Mouse (Mus musculus): Measurements from ENCODE around the gene Chchd1.
"Not testable (repeated sequence)": the region's sequence is repeated elsewhere in the genome, so short reads cannot be mapped to it uniquely, and the experiment has no call there.

Chchd1 gene

GRCm38 (mm10) chr14:20702096-20702740 is 588 bp upstream of the Chchd1 start:
- TF ChIP-seq NANOG (IDR thresholded peaks at IDR 0.05; ENCODE audit: borderline replicate concordance, low read length) (no peak), CTCF (conservative IDR thresholded peaks at IDR 0.05; ENCODE audit: low read length) (no peak), POU5F1 (IDR thresholded peaks at IDR 0.05; ENCODE audit: borderline replicate concordance, low read length) (no peak)
- H3K36me3 ChIP-seq (ENCODE audit: insufficient read depth, low read length) = peaks cover 55% of the 10 kb centered on the region
- peak overlapping the region; percentile 94 for H3K4me3 ChIP-seq (replicated peaks; ENCODE audit: low read length)
- peaks cover 4% of the 10 kb centered on the region; the same call in 1 of the 2 replicates for H3K27me3 ChIP-seq (ENCODE audit: insufficient read depth, low read length)
- H3K9me3 ChIP-seq (ENCODE audit: low read length) = no peaks in the 10 kb centered on the region
- H3K4me1 ChIP-seq (replicated peaks; ENCODE audit: low read depth, low read length) = peaks cover 49% of the 10 kb centered on the region

- Histone ChIP-seq H3K4me1 (replicated peaks; ENCODE audit: low read depth, low read length) (peaks cover 44% of the 10 kb centered on the region), H3K27me3 (ENCODE audit: insufficient read depth, low read length) (peaks cover 14% of the 10 kb centered on the region), H3K4me3 (replicated peaks; ENCODE audit: low read length) (peak overlapping the region; percentile 94), H3K36me3 (ENCODE audit: insufficient read depth, low read length) (peaks cover 45% of the 10 kb centered on the region)
- H3K9me3 ChIP-seq (ENCODE audit: low read length) = not testable (repeated sequence)
These were observed 655 bp downstream of the Chchd1 start for GRCm38 (mm10) chr14:20703461-20703860.

GRCm38 (mm10) chr14:20707201-20708190 is 4.7 kb downstream of the Chchd1 start, which contains the start of gene Zswim8:
Gene Zswim8 (plus strand): TSS chr14:20707552.
- Histone ChIP-seq H3K4me3 (replicated peaks; ENCODE audit: low read length) (peak within 1 kb of the TSS; percentile 87), H3K36me3 (ENCODE audit: insufficient read depth, low read length) (peaks cover 39% of the 10 kb centered on the region), H3K9me3 (ENCODE audit: low read length) (no peaks in the 10 kb centered on the region), H3K4me1 (replicated peaks; ENCODE audit: low read depth, low read length) (peaks cover 22% of the 10 kb centered on the region), H3K27me3 (ENCODE audit: insufficient read depth, low read length) (peaks cover 33% of the 10 kb centered on the region)
- no peak for TF ChIP-seq CTCF (conservative IDR thresholded peaks at IDR 0.05; ENCODE audit: low read length)
- no peak for TF ChIP-seq POU5F1 (IDR thresholded peaks at IDR 0.05; ENCODE audit: borderline replicate concordance, low read length)
- TF ChIP-seq NANOG (IDR thresholded peaks at IDR 0.05; ENCODE audit: borderline replicate concordance, low read length) = no peak

GRCm38 (mm10) chr14:20708239-20708638 is 5.4 kb downstream of the Chchd1 start:
- peaks cover 22% of the 10 kb centered on the region for H3K4me1 ChIP-seq (replicated peaks; ENCODE audit: low read depth, low read length)
- peak overlapping the region; percentile 87 for H3K4me3 ChIP-seq (replicated peaks; ENCODE audit: low read length)
- H3K27me3 ChIP-seq (ENCODE audit: insufficient read depth, low read length) = peaks cover 33% of the 10 kb centered on the region
- peaks cover 45% of the 10 kb centered on the region for H3K36me3 ChIP-seq (ENCODE audit: insufficient read depth, low read length)
- H3K9me3 ChIP-seq (ENCODE audit: low read length) = no peaks in the 10 kb centered on the region
- TF ChIP-seq POU5F1 (IDR thresholded peaks at IDR 0.05; ENCODE audit: borderline replicate concordance, low read length) (no peak), NANOG (IDR thresholded peaks at IDR 0.05; ENCODE audit: borderline replicate concordance, low read length) (no peak), CTCF (conservative IDR thresholded peaks at IDR 0.05; ENCODE audit: low read length) (no peak)

GRCm38 (mm10) chr14:20713832-20714231 is 11.0 kb downstream of the Chchd1 start:
- Histone ChIP-seq H3K36me3 (ENCODE audit: insufficient read depth, low read length) (peaks cover 59% of the 10 kb centered on the region), H3K4me1 (replicated peaks; ENCODE audit: low read depth, low read length) (peaks cover 17% of the 10 kb centered on the region), H3K27me3 (ENCODE audit: insufficient read depth, low read length) (peaks cover 17% of the 10 kb centered on the region), H3K4me3 (replicated peaks; ENCODE audit: low read length) (peak overlapping the region; percentile 69), H3K9me3 (ENCODE audit: low read length) (no peaks in the 10 kb centered on the region)
- no peak for TF ChIP-seq CTCF (conservative IDR thresholded peaks at IDR 0.05; ENCODE audit: low read length)
- TF ChIP-seq POU5F1 (IDR thresholded peaks at IDR 0.05; ENCODE audit: borderline replicate concordance, low read length) = no peak
- TF ChIP-seq NANOG (IDR thresholded peaks at IDR 0.05; ENCODE audit: borderline replicate concordance, low read length) = no peak

GRCm38 (mm10) chr14:20718443-20718842 is 15.6 kb downstream of the Chchd1 start:
- Histone ChIP-seq H3K27me3 (ENCODE audit: insufficient read depth, low read length) (peaks cover 2% of the 10 kb centered on the region), H3K9me3 (ENCODE audit: low read length) (no peaks in the 10 kb centered on the region), H3K4me1 (replicated peaks; ENCODE audit: low read depth, low read length) (peaks cover 15% of the 10 kb centered on the region), H3K4me3 (replicated peaks; ENCODE audit: low read length) (no peak overlapping the region), H3K36me3 (ENCODE audit: insufficient read depth, low read length) (peaks cover 64% of the 10 kb centered on the region)
- no peak for TF ChIP-seq POU5F1 (IDR thresholded peaks at IDR 0.05; ENCODE audit: borderline replicate concordance, low read length)

GRCm38 (mm10) chr14:20719767-20720166 is 17.0 kb downstream of the Chchd1 start:
- peaks cover 72% of the 10 kb centered on the region for H3K36me3 ChIP-seq (ENCODE audit: insufficient read depth, low read length)
- TF ChIP-seq NANOG (IDR thresholded peaks at IDR 0.05; ENCODE audit: borderline replicate concordance, low read length) (no peak), CTCF (conservative IDR thresholded peaks at IDR 0.05; ENCODE audit: low read length) (no peak), POU5F1 (IDR thresholded peaks at IDR 0.05; ENCODE audit: borderline replicate concordance, low read length) (no peak)

GRCm38 (mm10) chr14:20721371-20721770 is 18.6 kb downstream of the Chchd1 start:
- Histone ChIP-seq H3K4me1 (replicated peaks; ENCODE audit: low read depth, low read length) (no peaks in the 10 kb centered on the region), H3K36me3 (ENCODE audit: insufficient read depth, low read length) (peaks cover 76% of the 10 kb centered on the region), H3K4me3 (replicated peaks; ENCODE audit: low read length) (no peak overlapping the region), H3K9me3 (ENCODE audit: low read length) (no peaks in the 10 kb centered on the region), H3K27me3 (ENCODE audit: insufficient read depth, low read length) (no peaks in the 10 kb centered on the region)
- no peak for TF ChIP-seq NANOG (IDR thresholded peaks at IDR 0.05; ENCODE audit: borderline replicate concordance, low read length)
- TF ChIP-seq POU5F1 (IDR thresholded peaks at IDR 0.05; ENCODE audit: borderline replicate concordance, low read length) = no peak
- no peak for TF ChIP-seq CTCF (conservative IDR thresholded peaks at IDR 0.05; ENCODE audit: low read length)

More at GRCm38 (mm10) chr14:20719767-20720166, 17.0 kb downstream of the Chchd1 start:
- Histone ChIP-seq H3K9me3 (ENCODE audit: low read length) (no peaks in the 10 kb centered on the region), H3K27me3 (ENCODE audit: insufficient read depth, low read length) (no peaks in the 10 kb centered on the region), H3K4me3 (replicated peaks; ENCODE audit: low read length) (no peak overlapping the region), H3K4me1 (replicated peaks; ENCODE audit: low read depth, low read length) (peaks cover 1% of the 10 kb centered on the region; the same call in 1 of the 2 replicates)
